Mouse (Mus musculus) common myeloid progenitor, adult 5-6 weeks (primary cell): Measurements from ENCODE around the gene Ssc5d. TPM values are rescaled to one million over a fixed set of nuclear protein-coding genes. Genes with fewer than 3 reads are reported as not detected.
A peak's percentile ranks its signal among the peaks of the same experiment; 100 is the strongest.

ENCODE experiments used
- ATAC-seq: replicated peaks from 2 replicates; pipeline ENCODE4 v1.8.0; 2016; ENCODE audit warnings: low read depth, mild to moderate bottlenecking, moderate TSS enrichment, inconsistent platforms; ENCODE audit not compliant: poor library complexity, severe bottlenecking
- total RNA-seq: library from RNA; stranded (forward); fragments of 200-1000, 187-1606 nt; gene quantifications from 2 replicates; pipeline ENCODE4 v1.2.3, GENCODE M21; 2017

Gene Ssc5d
- total RNA-seq, 1 experiment from 2014 or later: not detected

- no peak for ATAC-seq
Observed at GRCm38 (mm10) chr7:4942673-4943072, 17.1 kb downstream of the Ssc5d start.

DNA sequence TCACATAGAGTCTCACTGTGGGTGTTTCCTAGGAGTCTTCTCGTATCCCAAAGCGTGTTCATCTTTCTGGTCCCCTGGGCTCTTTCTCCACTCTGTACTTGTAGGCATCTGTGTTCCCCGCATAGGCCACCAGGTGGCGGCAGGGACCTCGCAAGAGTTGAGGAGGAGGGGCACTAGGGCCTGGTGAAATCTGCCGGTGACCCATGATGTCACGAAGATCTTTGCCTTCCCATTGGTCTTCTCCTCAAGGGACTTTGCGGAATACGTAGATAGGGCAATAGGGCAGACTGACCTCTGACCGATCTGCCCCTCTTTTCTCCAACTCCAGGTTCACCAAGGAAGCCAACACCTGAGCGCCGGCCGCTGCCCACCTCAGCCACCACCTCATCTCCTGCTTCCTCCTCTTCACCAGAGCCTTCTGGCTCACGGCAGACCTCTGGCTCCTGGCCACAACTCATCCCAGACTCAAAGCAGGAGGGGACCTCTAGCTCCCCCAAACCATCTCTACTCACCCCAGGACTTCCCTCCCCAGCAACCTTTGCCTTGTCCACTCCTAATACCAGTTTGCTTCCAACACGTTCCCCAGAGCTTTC, 17.7 kb downstream of the Ssc5d start:
- ATAC-seq: peak; percentile 92

DNA sequence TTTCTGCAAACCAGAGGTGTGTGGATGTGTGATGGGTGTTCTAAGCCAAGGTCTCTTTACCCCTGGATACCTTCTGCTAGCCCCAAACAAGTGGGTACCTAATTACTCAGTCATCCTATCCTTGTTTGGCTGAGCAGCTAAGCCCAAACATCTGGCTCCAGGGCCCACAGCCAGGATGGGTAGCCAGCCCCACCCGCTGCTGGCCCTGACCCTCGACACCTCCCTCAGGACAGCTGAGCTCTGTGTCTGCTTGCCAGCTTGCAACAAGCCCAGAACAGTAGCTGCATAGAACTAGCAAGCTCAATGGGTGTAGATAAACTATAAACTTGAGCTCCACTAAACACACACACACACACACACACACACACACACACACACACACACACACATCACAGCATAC, 22.3 kb downstream of the Ssc5d start:
- ATAC-seq: no peak

DNA sequence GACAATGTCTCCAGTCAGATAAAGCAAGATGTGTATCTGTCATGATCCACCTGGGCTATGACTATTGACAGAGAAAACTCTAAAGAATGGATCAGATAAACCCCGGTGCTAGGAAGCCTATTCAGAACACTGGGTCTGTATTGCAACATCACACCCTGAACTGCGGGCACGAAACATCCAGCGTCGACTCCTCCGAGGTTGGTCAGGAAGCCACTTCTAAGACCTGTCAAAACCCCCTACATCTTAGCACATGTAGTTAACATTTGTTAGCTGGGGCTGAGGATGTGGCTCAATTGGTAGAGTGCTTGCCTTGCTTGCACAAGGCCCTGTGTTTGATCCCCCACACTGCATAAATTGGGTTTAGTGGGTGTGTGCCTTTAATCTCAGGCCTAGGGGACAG, 22.8 kb downstream of the Ssc5d start:
- ATAC-seq: no peak

DNA sequence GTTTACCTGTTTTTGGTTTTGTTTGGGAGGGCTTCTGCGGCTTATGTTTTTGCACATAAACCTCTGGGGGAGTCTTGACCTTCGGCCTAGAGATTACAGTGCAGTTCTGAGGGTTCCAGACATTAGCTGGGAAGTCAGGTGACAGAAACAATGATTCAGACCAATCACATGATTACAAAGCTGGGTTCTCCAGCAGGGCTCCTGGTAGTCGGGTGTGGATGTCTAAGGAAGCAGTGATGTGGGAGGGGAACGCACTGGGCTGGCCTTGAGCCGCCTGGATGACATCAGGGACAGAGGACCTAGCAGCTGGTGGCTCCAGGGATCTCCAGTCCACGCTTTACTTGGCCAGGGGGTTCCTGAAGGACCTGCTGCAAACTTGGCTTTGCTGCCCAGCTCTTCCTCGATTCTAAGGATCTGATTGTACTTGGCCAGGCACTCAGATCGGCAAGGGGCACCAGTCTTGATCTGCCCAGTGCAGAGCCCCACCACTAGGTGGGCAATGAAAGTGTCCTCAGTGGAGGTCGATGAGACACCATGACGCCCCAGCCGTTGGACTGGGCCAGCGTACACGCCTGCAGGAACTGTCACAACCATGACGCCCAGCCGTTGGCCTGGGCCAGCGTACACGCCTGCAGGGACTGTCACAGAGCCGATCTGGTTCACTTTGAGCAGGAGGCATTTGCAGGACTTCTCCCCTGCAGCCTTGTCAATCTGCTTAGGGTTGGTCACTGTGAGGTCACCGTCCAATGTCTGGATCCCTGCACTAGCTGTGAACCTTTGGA, 25.2 kb downstream of the Ssc5d start:
- ATAC-seq: no peak

- ATAC-seq: no peak
Observed at GRCm38 (mm10) chr7:4953815-4954445, 28.3 kb downstream of the Ssc5d start.

- ATAC-seq: no peak
Observed at GRCm38 (mm10) chr7:4957361-4957760, 31.8 kb downstream of the Ssc5d start.

DNA sequence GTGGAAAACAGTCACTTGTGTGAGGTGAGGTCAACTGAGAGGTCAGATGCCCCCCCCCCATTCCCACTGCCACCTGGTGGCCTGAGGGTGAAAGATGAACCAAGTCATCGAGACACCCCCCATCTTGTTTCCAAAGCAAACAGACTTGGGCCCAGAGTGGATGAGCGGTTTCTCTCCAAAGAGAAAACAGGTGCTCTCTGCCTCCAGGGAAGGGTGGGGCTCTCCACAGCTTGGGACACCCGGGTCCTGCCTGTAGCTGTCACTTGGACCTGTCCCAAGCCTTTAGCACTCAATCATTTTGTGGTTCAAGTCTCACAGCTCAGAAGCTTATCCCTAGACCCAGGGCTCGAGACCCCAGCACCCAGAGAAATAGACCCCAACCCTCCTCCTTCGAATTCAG, 37.9 kb downstream of the Ssc5d start:
- ATAC-seq: no peak

GRCm38 (mm10) chr7:4964272-4964671, 38.7 kb downstream of the Ssc5d start, which contains the start of gene Sbk2:
Gene Sbk2, minus strand, starts transcription at chr7:4964406.
- ATAC-seq: peak; percentile 99

- no peak for ATAC-seq
Observed at GRCm38 (mm10) chr7:4964988-4965387, 39.4 kb downstream of the Ssc5d start.

DNA sequence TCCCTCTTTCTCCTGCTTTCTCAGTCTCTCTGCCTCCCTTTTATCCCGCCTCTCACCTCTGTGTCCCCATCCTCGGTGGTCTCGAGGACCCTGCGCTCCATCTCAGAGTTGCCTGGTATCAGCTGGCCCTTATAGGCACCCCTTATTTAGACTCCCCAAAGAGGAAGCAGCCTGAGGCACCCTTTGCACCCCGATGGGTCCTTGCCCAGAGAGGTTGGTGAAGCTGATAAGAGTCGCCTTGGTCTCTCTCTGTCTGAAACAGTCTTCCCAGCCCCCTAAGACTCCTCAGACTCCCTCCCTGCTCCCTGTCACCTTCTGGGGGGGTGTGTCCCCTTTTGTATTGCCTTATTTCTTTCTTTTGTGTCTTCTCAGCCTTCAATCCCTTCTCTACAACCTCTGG, 45.5 kb downstream of the Ssc5d start, which contains the start of gene Sbk3:
Gene Sbk3 (minus strand): TSS at position 101 of the 400 bp plus-strand sequence.
- 0 out of 2 replicates have a peak, but pooled peaks have one; percentile 30 for ATAC-seq

DNA sequence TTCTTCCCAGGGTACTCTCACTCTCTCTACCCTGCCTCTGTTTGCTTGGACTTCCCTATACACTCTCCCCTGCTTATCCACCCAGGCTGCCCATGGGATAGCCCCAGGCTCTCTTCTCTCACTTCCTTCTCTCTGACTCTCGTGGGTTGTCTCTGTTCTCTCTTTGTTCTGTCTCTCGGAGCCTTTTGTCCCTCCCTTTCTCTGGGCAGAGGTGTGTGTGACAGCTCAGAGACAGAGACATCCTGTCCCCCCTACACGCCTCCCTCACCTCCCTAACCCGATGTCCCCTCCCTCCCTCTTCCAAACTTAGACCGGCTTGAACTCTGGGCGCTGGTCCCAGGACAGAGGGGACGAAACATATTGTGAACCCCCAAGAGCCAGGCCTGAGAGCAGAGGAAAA, 46.1 kb downstream of the Ssc5d start:
- ATAC-seq: peak; percentile 52

- 0 out of 2 replicates have a peak, but pooled peaks have one; percentile 7 for ATAC-seq
Observed at GRCm38 (mm10) chr7:4972321-4973047, 46.9 kb downstream of the Ssc5d start.

- no peak for ATAC-seq
Observed at GRCm38 (mm10) chr7:4975455-4975854, 49.9 kb downstream of the Ssc5d start.

GRCm38 (mm10) chr7:4976832-4977231, 51.2 kb downstream of the Ssc5d start:
- ATAC-seq: no peak

GRCm38 (mm10) chr7:4988250-4988649, 62.7 kb downstream of the Ssc5d start:
- ATAC-seq: no peak

DNA sequence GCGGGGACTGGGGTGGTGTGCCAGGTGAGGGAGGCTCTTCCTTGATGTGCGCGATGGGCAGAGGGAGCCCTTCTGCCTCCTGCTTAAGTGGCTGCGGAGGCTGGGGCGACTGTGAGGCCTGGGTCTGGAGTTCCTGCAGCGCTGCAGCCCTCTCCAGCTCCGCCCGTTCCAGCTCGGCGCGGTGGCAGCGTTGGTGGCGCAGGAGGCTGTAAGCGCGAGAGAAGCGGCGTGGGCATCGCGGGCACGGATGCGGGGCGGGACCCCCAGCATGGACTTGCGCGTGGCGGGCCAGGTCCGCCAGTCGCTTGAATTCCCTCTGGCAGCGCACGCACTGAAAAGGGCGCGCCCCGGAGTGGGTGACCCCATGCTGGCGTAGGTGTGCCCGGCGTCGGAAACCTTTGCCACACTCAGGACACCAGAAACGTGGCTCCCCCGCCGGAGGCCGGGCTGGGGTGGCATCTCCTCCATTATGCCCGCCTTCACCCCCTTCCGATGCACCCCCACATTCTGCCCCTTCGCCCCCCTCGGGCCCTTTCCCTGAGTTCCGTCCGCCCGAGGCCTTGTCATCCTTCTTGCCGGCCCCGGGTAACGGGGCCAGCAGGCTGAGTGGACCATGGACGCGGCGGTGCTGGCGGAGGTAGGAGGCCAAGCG, 67.9 kb downstream of the Ssc5d start:
- no peak for ATAC-seq

GRCm38 (mm10) chr7:4993999-4994788, 68.6 kb downstream of the Ssc5d start:
- no peak for ATAC-seq
